Mouse (Mus musculus): Measurements from ENCODE around the gene Nuf2. TPM values are rescaled to one million over a fixed set of nuclear protein-coding genes. Genes with fewer than 3 reads are reported as not detected.

The Nuf2 gene
- polyA plus RNA-seq, 1 experiment from 2014 or later = 105 TPM

DNA sequence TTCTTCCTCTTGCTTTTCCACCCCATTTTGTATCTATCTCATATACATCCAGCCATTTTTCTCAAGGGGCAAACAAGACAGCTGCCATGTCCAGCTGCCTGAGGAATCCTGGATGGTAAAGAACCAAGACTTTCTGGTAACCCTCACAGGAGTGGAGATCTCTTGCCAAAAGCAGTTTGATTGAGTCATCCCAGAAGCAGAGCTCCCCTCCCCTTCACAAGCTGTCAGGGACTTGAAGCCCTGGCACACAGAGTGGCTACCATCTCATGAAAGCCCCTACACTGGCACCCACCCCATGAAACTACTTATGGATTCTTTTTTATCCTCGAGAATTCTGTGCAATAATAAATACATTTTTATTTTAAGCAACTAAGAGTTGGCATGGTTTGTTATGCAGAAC is 39.7 kb downstream of the Nuf2 start:
- no peaks in the 10 kb centered on the region; the same call in 1 of the 2 replicates for H3K36me3 ChIP-seq (ENCODE audit: control insufficient read depth, insufficient read depth, low read length)
- ATAC-seq (replicated peaks; ENCODE audit: low FRiP score) = no peak
- H3K9me3 ChIP-seq (ENCODE audit: control insufficient read depth, low read length) = no peaks in the 10 kb centered on the region
- no peak overlapping the region for H3K4me2 ChIP-seq (ENCODE audit: low read depth, low read length, severe bottlenecking)
- H3K4me3 ChIP-seq (ENCODE audit: low read depth, low read length) = no peak overlapping the region
- DNase-seq (ENCODE audit: low spot score) = no peak
- no peak overlapping the region for H3K27ac ChIP-seq (ENCODE audit: low read depth, low read length)
- WGBS = 89% methylated on average over 1 of the region's 1 CpGs
- no peaks in the 10 kb centered on the region for H3K27me3 ChIP-seq (ENCODE audit: control insufficient read depth, insufficient read depth, low read length)
- H3K9ac ChIP-seq (ENCODE audit: low read length) = no peak overlapping the region
- H3K4me1 ChIP-seq (replicated peaks; ENCODE audit: control insufficient read depth, insufficient read depth, low read length) = 0 out of 2 replicates have a peak, but pooled peaks cover 2% of the 10 kb centered on the region

DNA sequence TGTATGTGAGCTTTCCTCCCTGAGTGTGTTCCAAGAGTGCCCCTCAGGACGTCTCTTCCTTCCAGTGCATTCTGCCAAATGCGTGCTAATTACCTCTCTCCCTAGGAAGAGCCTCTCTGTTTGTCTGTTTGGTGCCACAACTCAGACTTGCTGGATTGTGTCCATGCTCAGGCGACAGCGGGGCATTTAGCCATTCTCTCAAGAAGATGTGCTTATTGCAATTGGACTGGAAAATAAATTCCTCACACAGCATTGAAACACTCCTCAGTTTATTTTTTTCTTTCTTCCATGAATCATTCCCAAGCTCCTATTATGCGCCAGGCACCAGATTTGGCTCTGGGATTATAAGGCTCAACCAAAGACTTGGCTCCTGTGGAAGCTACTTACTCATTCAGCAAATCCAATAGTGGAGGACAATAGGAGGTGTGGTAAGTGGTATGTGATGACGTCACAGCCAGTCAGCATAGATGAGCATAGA is 45.8 kb downstream of the Nuf2 start:
- Histone ChIP-seq H3K9ac (ENCODE audit: low read length) (no peak overlapping the region), H3K4me1 (replicated peaks; ENCODE audit: control insufficient read depth, insufficient read depth, low read length) (0 out of 2 replicates have a peak, but pooled peaks cover 2% of the 10 kb centered on the region), H3K4me2 (ENCODE audit: low read depth, low read length, severe bottlenecking) (no peak overlapping the region), H3K27ac (ENCODE audit: low read depth, low read length) (no peak overlapping the region), H3K27me3 (ENCODE audit: control insufficient read depth, insufficient read depth, low read length) (no peaks in the 10 kb centered on the region), H3K9me3 (ENCODE audit: control insufficient read depth, low read length) (no peaks in the 10 kb centered on the region), H3K36me3 (ENCODE audit: control insufficient read depth, insufficient read depth, low read length) (no peaks in the 10 kb centered on the region), H3K4me3 (ENCODE audit: low read depth, low read length) (no peak overlapping the region)
- 0 out of 2 replicates have a peak, but pooled peaks have one; percentile 15 for ATAC-seq (replicated peaks; ENCODE audit: low FRiP score)
- DNase-seq (ENCODE audit: low spot score) = no peak
- WGBS = 59% methylated on average over 6 of the region's 6 CpGs

DNA sequence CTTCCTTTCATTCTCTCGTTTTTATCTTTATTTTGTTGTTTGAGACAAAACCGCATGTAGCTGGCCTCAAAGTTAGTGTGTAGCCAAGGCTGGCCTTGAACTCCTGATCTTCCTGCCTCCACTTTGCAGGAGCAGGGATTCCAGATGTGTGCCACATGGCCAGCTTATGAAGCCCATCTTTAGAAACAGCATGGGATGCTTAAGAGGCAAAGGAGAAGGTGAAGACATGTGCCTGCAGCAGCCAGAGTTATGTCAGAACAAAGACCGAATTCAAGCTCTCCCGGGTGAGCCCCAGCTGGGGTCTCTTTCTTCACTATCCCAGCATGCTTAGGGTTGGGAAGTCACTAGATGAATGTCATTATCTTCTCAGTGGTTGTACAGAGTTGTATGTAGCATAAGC is 46.7 kb downstream of the Nuf2 start:
- DNase-seq (ENCODE audit: low spot score) = no peak

DNA sequence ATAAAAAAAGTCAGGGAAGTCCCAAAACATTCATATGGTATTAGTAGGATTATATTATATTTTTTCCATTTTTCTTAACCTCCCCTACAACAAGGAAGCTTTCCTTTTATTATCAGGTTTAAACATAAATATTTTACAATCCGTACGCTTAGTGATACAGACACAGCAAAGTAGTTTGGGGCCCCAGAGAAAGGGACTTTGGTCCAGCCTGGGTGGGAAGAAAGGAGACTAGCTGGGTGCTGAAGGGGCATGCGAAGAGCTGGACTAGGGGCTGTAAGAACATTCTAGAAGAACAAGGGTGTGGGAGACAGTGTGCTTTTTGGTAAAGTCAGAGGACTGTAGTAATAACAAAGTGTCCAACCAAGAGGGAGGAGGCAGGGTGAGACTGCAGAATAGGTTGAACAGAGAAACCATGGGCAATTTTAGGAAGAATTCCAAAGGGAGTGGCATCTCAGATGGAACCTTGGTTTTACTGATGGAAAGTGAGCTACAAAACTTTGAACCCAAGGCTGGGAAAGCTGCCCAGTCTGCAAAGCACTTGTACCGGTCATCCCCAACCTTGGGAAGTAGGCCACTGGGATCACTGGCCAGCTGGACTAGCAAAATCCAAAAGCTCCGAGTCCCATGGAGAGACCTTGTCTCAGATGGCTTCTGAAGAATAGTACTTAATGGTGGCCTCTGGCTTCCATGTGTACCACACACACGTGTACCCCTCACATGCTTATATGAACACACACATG is 48.5 kb downstream of the Nuf2 start:
- Histone ChIP-seq H3K4me1 (replicated peaks; ENCODE audit: control insufficient read depth, insufficient read depth, low read length) (no peaks in the 10 kb centered on the region), H3K4me2 (ENCODE audit: low read depth, low read length, severe bottlenecking) (no peak overlapping the region), H3K27ac (ENCODE audit: low read depth, low read length) (no peak overlapping the region), H3K9ac (ENCODE audit: low read length) (no peak overlapping the region), H3K9me3 (ENCODE audit: control insufficient read depth, low read length) (no peaks in the 10 kb centered on the region), H3K4me3 (ENCODE audit: low read depth, low read length) (no peak overlapping the region), H3K27me3 (ENCODE audit: control insufficient read depth, insufficient read depth, low read length) (no peaks in the 10 kb centered on the region), H3K36me3 (ENCODE audit: control insufficient read depth, insufficient read depth, low read length) (no peaks in the 10 kb centered on the region)
- WGBS = 95% methylated on average over 6 of the region's 6 CpGs
- DNase-seq (ENCODE audit: low spot score) (no peak), ATAC-seq (replicated peaks; ENCODE audit: low FRiP score) (no peak)

More for the DNA sequence above, 46.7 kb downstream of the Nuf2 start:
- no peak overlapping the region for H3K4me3 ChIP-seq (ENCODE audit: low read depth, low read length)
- H3K9ac ChIP-seq (ENCODE audit: low read length) = no peak overlapping the region
- H3K9me3 ChIP-seq (ENCODE audit: control insufficient read depth, low read length) = no peaks in the 10 kb centered on the region
- ATAC-seq (replicated peaks; ENCODE audit: low FRiP score) = no peak
- H3K36me3 ChIP-seq (ENCODE audit: control insufficient read depth, insufficient read depth, low read length) = no peaks in the 10 kb centered on the region
- no peaks in the 10 kb centered on the region for H3K27me3 ChIP-seq (ENCODE audit: control insufficient read depth, insufficient read depth, low read length)
- H3K27ac ChIP-seq (ENCODE audit: low read depth, low read length) = no peak overlapping the region
- H3K4me2 ChIP-seq (ENCODE audit: low read depth, low read length, severe bottlenecking) = no peak overlapping the region
- WGBS = 71% methylated on average over 4 of the region's 4 CpGs
- H3K4me1 ChIP-seq (replicated peaks; ENCODE audit: control insufficient read depth, insufficient read depth, low read length) = 0 out of 2 replicates have a peak, but pooled peaks cover 2% of the 10 kb centered on the region

DNA sequence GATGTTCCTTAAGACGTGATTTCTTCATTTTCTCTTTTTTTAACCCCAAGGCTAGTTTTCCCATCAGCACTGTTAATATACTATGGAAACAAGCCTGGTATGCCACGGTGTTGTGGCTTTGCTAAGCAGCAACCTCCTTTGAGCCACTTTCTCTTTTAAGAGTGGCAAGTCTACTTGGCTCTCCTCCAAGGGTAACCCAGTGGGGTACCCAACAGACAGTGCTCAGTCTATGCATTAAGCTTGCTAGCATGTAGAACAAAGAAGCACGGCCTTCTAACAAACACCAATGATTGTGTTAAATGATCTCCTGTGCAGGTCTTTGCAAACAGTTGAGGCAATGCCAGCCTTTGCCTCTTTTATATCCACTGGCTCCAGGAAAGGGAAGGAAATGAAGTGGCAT is 60.1 kb downstream of the Nuf2 start:
- no peaks in the 10 kb centered on the region for H3K9me3 ChIP-seq (ENCODE audit: control insufficient read depth, low read length)
- H3K36me3 ChIP-seq (ENCODE audit: control insufficient read depth, insufficient read depth, low read length) = no peaks in the 10 kb centered on the region
- whole genome bisulfite sequencing = 72% methylated on average over 3 of the region's 3 CpGs
- H3K27ac ChIP-seq (ENCODE audit: low read depth, low read length) = no peak overlapping the region
- no peaks in the 10 kb centered on the region for H3K27me3 ChIP-seq (ENCODE audit: control insufficient read depth, insufficient read depth, low read length)
- H3K4me2 ChIP-seq (ENCODE audit: low read depth, low read length, severe bottlenecking) = no peak overlapping the region
- H3K9ac ChIP-seq (ENCODE audit: low read length) = no peak overlapping the region
- H3K4me1 ChIP-seq (replicated peaks; ENCODE audit: control insufficient read depth, insufficient read depth, low read length) = no peaks in the 10 kb centered on the region
- 0 out of 2 replicates have a peak, but pooled peaks have one; percentile 39 for ATAC-seq (replicated peaks; ENCODE audit: low FRiP score)
- no peak overlapping the region for H3K4me3 ChIP-seq (ENCODE audit: low read depth, low read length)
- DNase-seq (ENCODE audit: low spot score) = no peak

DNA sequence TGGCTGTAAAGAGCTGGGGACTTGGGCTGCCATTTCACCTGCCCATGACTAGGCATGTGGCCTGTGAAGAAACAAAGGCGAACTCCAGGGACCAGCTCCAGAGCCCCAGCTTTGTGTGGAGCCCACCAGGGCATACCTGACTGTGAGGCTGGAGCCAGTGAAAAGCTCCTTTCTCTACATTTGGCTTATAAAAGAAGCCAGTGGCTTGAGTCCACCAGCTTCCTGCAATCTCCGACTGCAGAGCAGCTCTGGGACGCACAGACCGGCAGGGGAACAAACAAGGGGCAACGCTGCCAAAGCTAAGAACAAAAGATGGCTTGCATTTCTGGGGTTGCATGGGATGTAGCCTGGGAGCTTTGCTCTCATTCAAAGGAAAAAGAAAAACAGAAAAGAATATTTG is 63.5 kb downstream of the Nuf2 start:
- DNase-seq (ENCODE audit: low spot score) (no peak), ATAC-seq (replicated peaks; ENCODE audit: low FRiP score) (no peak)
- H3K27me3 ChIP-seq (ENCODE audit: control insufficient read depth, insufficient read depth, low read length) = no peaks in the 10 kb centered on the region
- no peaks in the 10 kb centered on the region for H3K36me3 ChIP-seq (ENCODE audit: control insufficient read depth, insufficient read depth, low read length)
- H3K4me3 ChIP-seq (ENCODE audit: low read depth, low read length) = no peak overlapping the region
- no peak overlapping the region for H3K27ac ChIP-seq (ENCODE audit: low read depth, low read length)
- H3K9me3 ChIP-seq (ENCODE audit: control insufficient read depth, low read length) = no peaks in the 10 kb centered on the region
- H3K4me2 ChIP-seq (ENCODE audit: low read depth, low read length, severe bottlenecking) = no peak overlapping the region
- WGBS = 61% methylated on average over 5 of the region's 5 CpGs
- no peak overlapping the region for H3K9ac ChIP-seq (ENCODE audit: low read length)
- no peaks in the 10 kb centered on the region for H3K4me1 ChIP-seq (replicated peaks; ENCODE audit: control insufficient read depth, insufficient read depth, low read length)

DNA sequence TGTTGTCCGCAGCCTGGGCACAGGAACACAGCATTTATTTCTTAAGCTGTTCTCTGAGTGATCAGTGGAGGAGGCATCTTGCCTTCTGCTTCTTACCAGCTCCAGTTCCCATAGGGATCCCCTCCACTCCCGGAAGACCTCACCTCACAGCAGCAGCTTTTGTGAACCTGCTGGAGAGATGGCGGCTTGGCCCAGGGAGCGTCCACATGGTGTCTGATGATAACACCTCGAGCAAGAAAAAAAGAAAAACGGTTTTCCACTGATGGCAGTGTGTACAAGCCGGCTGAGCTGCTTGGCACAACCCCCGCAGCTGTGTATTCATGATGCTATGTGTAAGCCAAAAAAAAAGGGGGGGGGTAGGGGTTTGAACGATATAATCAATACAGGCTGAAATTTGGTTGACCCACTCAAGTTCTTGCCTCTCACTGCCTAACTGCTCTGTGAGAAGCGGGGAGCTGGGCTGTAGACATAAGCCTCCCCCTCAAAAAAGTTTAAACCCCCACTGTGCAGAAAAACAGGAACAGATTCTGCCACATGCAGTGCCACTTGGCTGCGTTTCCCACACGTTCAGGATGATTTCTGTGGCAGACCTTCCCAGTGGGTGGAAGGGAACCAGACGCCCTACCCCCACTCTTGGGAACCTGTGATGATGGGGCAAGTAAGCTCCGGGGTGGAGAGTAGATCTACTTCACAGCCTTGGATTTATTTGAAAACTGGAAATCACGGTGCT is 68.7 kb downstream of the Nuf2 start:
- H3K4me3 ChIP-seq (ENCODE audit: low read depth, low read length) = no peak overlapping the region
- 81% methylated on average over 15 of the region's 15 CpGs for WGBS
- DNase-seq (ENCODE audit: low spot score) (no peak), ATAC-seq (replicated peaks; ENCODE audit: low FRiP score) (no peak)
- no peaks in the 10 kb centered on the region for H3K4me1 ChIP-seq (replicated peaks; ENCODE audit: control insufficient read depth, insufficient read depth, low read length)
- H3K36me3 ChIP-seq (ENCODE audit: control insufficient read depth, insufficient read depth, low read length) = no peaks in the 10 kb centered on the region
- H3K27me3 ChIP-seq (ENCODE audit: control insufficient read depth, insufficient read depth, low read length) = no peaks in the 10 kb centered on the region
- no peak overlapping the region for H3K4me2 ChIP-seq (ENCODE audit: low read depth, low read length, severe bottlenecking)
- H3K9ac ChIP-seq (ENCODE audit: low read length) = no peak overlapping the region
- no peak overlapping the region for H3K27ac ChIP-seq (ENCODE audit: low read depth, low read length)
- no peaks in the 10 kb centered on the region for H3K9me3 ChIP-seq (ENCODE audit: control insufficient read depth, low read length)

DNA sequence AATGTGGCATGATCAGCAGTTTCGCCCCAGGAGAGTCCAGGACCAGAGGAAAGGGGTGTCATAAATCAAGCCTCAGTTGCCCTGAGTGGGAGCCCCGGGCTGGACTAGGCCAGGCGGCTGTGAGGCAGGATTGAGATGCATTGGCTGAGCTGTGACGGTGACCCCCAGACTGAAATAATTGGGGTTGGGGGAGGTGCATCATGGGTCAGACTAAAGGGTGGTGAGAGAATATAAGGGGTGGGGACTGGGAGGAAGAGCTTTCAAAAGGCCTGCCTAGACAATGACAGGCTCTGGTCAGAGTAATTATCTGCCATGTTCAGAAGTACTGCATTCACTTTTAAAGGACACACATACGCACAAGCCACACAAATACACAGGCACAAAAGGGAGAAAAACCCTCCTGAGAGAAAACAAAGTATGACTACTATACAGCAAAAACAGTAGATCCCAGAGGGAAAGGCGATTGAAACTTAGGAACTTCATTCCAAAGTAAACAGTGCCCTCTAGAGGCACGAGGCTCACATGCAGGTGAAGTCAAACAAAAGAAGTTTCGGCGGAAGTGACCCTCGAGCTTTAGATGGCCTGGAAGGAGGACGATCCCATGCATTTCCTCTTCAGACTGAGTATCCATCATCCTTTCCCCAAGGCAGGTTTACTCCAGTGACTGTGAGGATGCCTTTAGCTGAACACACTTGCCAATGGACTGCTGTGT is 72.0 kb downstream of the Nuf2 start:
- 0 out of 2 replicates have a peak overlapping the region, but pooled peaks have one; percentile 30 for H3K9ac ChIP-seq (ENCODE audit: low read length)
- WGBS = 20% methylated on average over 11 of the region's 11 CpGs

More for the DNA sequence above, 72.0 kb downstream of the Nuf2 start:
- Histone ChIP-seq H3K4me1 (replicated peaks; ENCODE audit: control insufficient read depth, insufficient read depth, low read length) (no peaks in the 10 kb centered on the region), H3K9me3 (ENCODE audit: control insufficient read depth, low read length) (no peaks in the 10 kb centered on the region), H3K27me3 (ENCODE audit: control insufficient read depth, insufficient read depth, low read length) (no peaks in the 10 kb centered on the region), H3K36me3 (ENCODE audit: control insufficient read depth, insufficient read depth, low read length) (no peaks in the 10 kb centered on the region), H3K4me3 (ENCODE audit: low read depth, low read length) (no peak overlapping the region), H3K4me2 (ENCODE audit: low read depth, low read length, severe bottlenecking) (no peak overlapping the region), H3K27ac (ENCODE audit: low read depth, low read length) (no peak overlapping the region)
- ATAC-seq (replicated peaks; ENCODE audit: low FRiP score) = peak; percentile 80
- peak; percentile 77 for DNase-seq (ENCODE audit: low spot score)
